22 mouse cellular contexts compared by ENCODE assay signal in genomic region chr9:14754469-14754868, GRCm38 (mm10). TPM values are rescaled to one million over a fixed set of nuclear protein-coding genes. Genes with fewer than 3 reads are reported as not detected.
"Had no signal": no experiment of that assay in that cellular context is flagged by ENCODE, and none has a peak within 500 bp of the region (broad histone marks: within the 10 kb centered on the region; RNA-seq: fewer than 3 reads in every experiment).

No protein-coding gene starts in this region.

- H3K9me3 ChIP-seq: lung, embryonic 15.5 days; midbrain, embryonic 10.5 days; midbrain, embryonic 12.5 days; neural tube, embryonic 12.5 days had no signal

- DNase-seq: lung, adult 2 months; lung, postnatal 10 days; lung, postnatal 4 days; midbrain, embryonic 14.5 days; right cerebral cortex, postnatal 14 days; spleen, adult 18-20 months; thymus, adult 2 months; thymus, postnatal 25 days; thymus, postnatal 4 days had no signal

- ATAC-seq: midbrain, embryonic 16.5 days had no signal

- H3K4me3 ChIP-seq: lung, embryonic 15.5 days; midbrain, embryonic 10.5 days; midbrain, embryonic 12.5 days; myocyte; neural tube, embryonic 12.5 days had no signal

- H3K9ac ChIP-seq: lung, embryonic 15.5 days; midbrain, embryonic 12.5 days; neural tube, embryonic 12.5 days had no signal

- H3K27ac ChIP-seq: lung, embryonic 15.5 days; midbrain, embryonic 10.5 days; midbrain, embryonic 12.5 days; neural tube, embryonic 12.5 days had no signal

- H3K4me2 ChIP-seq: lung, embryonic 15.5 days; midbrain, embryonic 12.5 days; neural tube, embryonic 12.5 days had no signal

- H3K36me3 ChIP-seq: lung, embryonic 15.5 days; midbrain, embryonic 10.5 days; midbrain, embryonic 12.5 days; neural tube, embryonic 12.5 days had no signal

RNA-seq across cellular contexts. Expression of gene Piwil4, which starts 13.9 kb away (rescaled TPM):
- total RNA-seq: megakaryocyte, adult 5-6 weeks; megakaryocyte-erythroid progenitor cell, adult 5-6 weeks; neutrophil, adult 5-6 weeks had no signal

RNA-seq across cellular contexts. Expression of gene 1700012B09Rik, which starts 16.4 kb away (rescaled TPM):
- total RNA-seq: megakaryocyte-erythroid progenitor cell, adult 5-6 weeks; neutrophil, adult 5-6 weeks had no signal
- polyA plus RNA-seq: liver, embryonic 16.5 days; neural tube, embryonic 12.5 days; stomach, embryonic 14.5 days; stomach, embryonic 16.5 days; urinary bladder, adult 2 months had no signal
